Mouse (Mus musculus): ENCODE measurements around the gene Tspan5. TPM values are rescaled to one million over a fixed set of nuclear protein-coding genes. Genes with fewer than 3 reads are reported as not detected.

The Tspan5 gene
- total and polyA plus RNA-seq, 3 experiments = 28.1 to 35.1 TPM; not detected in 1

- TF ChIP-seq POLR2AphosphoS5 (IDR thresholded peaks at IDR 0.05; ENCODE audit: borderline replicate concordance, low read depth, low read length) = no peak
Observed at GRCm38 (mm10) chr3:138875282-138875681, 133.3 kb downstream of the Tspan5 start (continued).

DNA sequence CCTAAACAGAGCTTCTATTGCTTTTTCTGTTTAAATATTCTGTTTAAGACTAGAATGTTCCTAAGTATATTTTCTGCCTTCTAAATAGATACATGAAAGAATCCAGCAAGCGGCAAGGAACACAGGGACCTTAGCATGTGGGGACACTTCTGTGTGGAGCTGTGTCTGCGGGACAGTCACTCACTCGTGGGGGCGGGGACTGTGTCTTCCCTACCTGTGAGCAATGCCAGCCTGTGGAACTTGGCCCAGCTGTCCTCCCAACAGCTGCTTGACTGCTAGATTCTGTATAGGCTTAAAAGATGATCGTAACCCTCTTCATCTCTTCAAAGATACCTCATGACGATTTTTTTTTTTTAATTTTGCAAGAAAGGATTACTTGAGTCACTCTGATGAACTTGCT is 133.9 kb downstream of the Tspan5 start:
- Histone ChIP-seq H3K9ac (ENCODE audit: control insufficient read depth, low read depth, low read length, poor library complexity, severe bottlenecking) (no peak overlapping the region), H3K4me3 (ENCODE audit: control insufficient read depth in 1 of 2, insufficient read depth in 1 of 2, low read depth in 2 of 2, low read length in 2 of 2) (no peak overlapping the region), H3K27me3 (ENCODE audit: control insufficient read depth in 1 of 2, insufficient read depth in 2 of 2, low read length in 2 of 2) (no peaks in the 10 kb centered on the region), H3K27ac (ENCODE audit: control insufficient read depth, low read depth, low read length) (no peak overlapping the region), H3K79me2 (ENCODE audit: control insufficient read depth, insufficient read depth, low read length, poor library complexity) (no peaks in the 10 kb centered on the region), H3K4me1 (ENCODE audit: control insufficient read depth in 1 of 2, insufficient read depth in 2 of 2, low read length in 2 of 2) (peaks cover 0 to 2% of the 10 kb centered on the region in 2 experiments; a peak in 1 of 4 replicates), H3K9me3 (replicated peaks; ENCODE audit: insufficient read depth, low read length) (no peaks in the 10 kb centered on the region), H3K36me3 (ENCODE audit: control insufficient read depth in 1 of 2, insufficient read depth in 2 of 2, low read length in 2 of 2) (peaks cover 2 to 4% of the 10 kb centered on the region in 2 experiments; a peak in 3 of 4 replicates)
- no peak for TF ChIP-seq POLR2AphosphoS5 (IDR thresholded peaks at IDR 0.05; ENCODE audit: borderline replicate concordance, low read depth, low read length)
- no peak for TF ChIP-seq MEF2A (IDR thresholded peaks at IDR 0.05; ENCODE audit: extremely low read depth, insufficient replicate concordance, low read depth, low read length, poor library complexity, severe bottlenecking)
- TF ChIP-seq MYB (IDR thresholded peaks at IDR 0.05; ENCODE audit: low read depth, low read length) = no peak
- TF ChIP-seq MAX (IDR thresholded peaks at IDR 0.05; ENCODE audit: low read length) = no peak
- TF ChIP-seq ZMIZ1 (IDR thresholded peaks at IDR 0.05; ENCODE audit: low read depth, low read length) = no peak
- TF ChIP-seq TAL1 (IDR thresholded peaks at IDR 0.05; ENCODE audit: low read length) = no peak
- TF ChIP-seq ETS1 (IDR thresholded peaks at IDR 0.05; ENCODE audit: low read depth, low read length) = no peak
- TF ChIP-seq MXI1 (IDR thresholded peaks at IDR 0.05; ENCODE audit: low read depth, low read length) = no peak
- TF ChIP-seq GATA1 (IDR thresholded peaks at IDR 0.05; ENCODE audit: low read depth, low read length) = no peak
- no peak for TF ChIP-seq TBP (IDR thresholded peaks at IDR 0.05; ENCODE audit: low read depth, low read length)
- no peak for TF ChIP-seq MAFK (IDR thresholded peaks at IDR 0.05; ENCODE audit: borderline replicate concordance, low read depth, low read length)
- no peak for TF ChIP-seq SIN3A (IDR thresholded peaks at IDR 0.05; ENCODE audit: low read length)
- TF ChIP-seq MAZ (IDR thresholded peaks at IDR 0.05; ENCODE audit: low read depth, low read length) = no peak
- no peak for TF ChIP-seq CHD2 (IDR thresholded peaks at IDR 0.05; ENCODE audit: low read length)
- TF ChIP-seq HCFC1 (IDR thresholded peaks at IDR 0.05; ENCODE audit: low read depth, low read length) = no peak
- no peak for TF ChIP-seq CHD1 (IDR thresholded peaks at IDR 0.05; ENCODE audit: low read depth, low read length)
- TF ChIP-seq POLR2A (IDR thresholded peaks at IDR 0.05; ENCODE audit: control insufficient read depth in 1 of 2, insufficient read depth in 1 of 2, low read depth in 1 of 2, low read length in 2 of 2, poor library complexity in 1 of 2) = no peak
- no peak for TF ChIP-seq UBTF (IDR thresholded peaks at IDR 0.05; ENCODE audit: borderline replicate concordance, insufficient read depth, low read depth, low read length)
- TF ChIP-seq SMC3 (IDR thresholded peaks at IDR 0.05; ENCODE audit: low read depth, low read length) = no peak
- TF ChIP-seq E2F4 (IDR thresholded peaks at IDR 0.05; ENCODE audit: borderline replicate concordance, low read depth, low read length) = no peak
- DNase-seq (ENCODE audit: low read depth, low spot score) = no peak

All from MEL (cell line).